Mouse (Mus musculus) brain, embryonic 14.5 days (tissue): Measurements from ENCODE around the gene Kif18a. TPM values are rescaled to one million over a fixed set of nuclear protein-coding genes. Genes with fewer than 3 reads are reported as not detected.
A peak's percentile ranks its signal among the peaks of the same experiment; 100 is the strongest.

Experiments used
- DNase-seq: peaks from one replicate; pipeline ENCODE4 v3.0.0-alpha.2; 2011; ENCODE audit warnings: low read depth
- CTCF ChIP-seq: fragments of 200-500 bp; IDR thresholded peaks from 2 replicates; pipeline ENCODE4 v1.5.1; 2012; ENCODE audit warnings: inconsistent platforms, mild to moderate bottlenecking, moderate library complexity, borderline replicate concordance; ENCODE audit not compliant: insufficient read depth, insufficient read length; ENCODE audit errors: extremely low read depth
- POLR2A ChIP-seq: fragments of 200-500 bp; IDR thresholded peaks from 2 replicates; pipeline ENCODE4 v1.6.1; 2012; ENCODE audit warnings: mild to moderate bottlenecking, inconsistent platforms, borderline replicate concordance; ENCODE audit not compliant: poor library complexity, insufficient read depth, insufficient read length, severe bottlenecking; ENCODE audit errors: extremely low read depth
- polyA plus RNA-seq: library from polyadenylated mRNA; depleted of rRNA; stranded (reverse); fragments of >200 nt; gene quantifications from 2 replicates; pipeline ENCODE4 v1.2.3, GENCODE M21; 2012; rRNA removed

The Kif18a gene
- 4.2 and 7.3 TPM in 2 replicates for polyA plus RNA-seq

DNA sequence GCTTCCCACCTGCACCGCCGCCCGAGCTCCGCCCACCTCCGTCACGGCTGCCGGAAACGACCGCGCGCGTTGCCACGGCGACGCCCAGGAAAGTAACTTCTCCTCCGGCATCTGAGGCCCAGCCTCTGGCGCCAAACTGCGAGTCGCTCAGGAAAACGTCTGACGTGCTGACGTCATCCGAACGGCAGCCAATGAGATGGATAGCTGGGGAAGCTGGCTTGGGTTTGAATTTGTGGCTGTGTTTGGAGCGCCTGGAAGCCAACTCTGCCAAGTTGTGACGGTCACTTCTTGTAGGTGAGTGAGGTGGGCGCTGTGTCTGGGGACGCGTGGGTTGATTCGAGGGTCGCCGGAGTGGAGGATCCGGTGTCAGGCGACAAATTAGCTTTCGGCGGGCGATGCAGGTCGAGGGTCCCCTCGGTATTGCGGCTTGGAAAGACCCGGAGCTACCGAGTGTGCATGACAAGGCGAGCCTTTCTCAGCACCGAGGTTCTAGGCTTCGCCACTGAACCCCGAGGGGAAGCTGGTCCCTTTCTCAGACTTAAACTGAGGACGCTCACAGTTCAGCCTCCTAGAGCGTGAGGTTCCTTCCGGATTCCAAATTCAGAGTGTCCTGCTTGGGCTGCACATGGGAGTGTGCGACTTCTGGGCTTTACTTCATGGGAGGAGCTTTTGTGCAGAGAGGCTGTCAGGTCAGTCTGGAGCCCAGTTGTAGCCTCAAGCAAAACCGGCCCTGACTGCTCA lies at the start of gene Kif18a, which contains the start of gene Mettl15:
Gene Kif18a (plus strand): TSS at position 139 of the 741 bp plus-strand sequence.
Gene Mettl15 (minus strand): TSS at position 149 of the 741 bp plus-strand sequence.
- TF ChIP-seq POLR2A (peak; percentile 47; the same call in 1 of the 2 replicates), CTCF (no peak)
- DNase-seq, result peak; percentile 99

DNA sequence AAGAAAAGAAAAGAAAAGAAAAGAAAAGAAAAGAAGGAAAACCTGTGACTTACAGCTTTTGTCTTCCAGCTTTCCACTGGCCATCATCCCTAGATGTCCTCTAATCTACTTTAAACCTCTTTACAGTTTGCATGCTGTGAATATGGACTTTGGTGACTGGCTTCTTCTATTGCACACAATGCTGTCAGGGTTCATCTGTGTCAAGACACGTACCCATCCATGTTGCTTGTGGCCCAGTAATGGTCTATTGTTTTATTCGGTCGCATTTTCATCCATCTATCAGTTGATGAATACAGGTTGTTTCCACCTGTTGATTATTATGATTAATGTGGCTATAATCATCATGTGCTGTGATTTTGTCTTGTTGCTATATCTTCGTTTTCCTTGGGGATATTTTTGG lies 46.7 kb upstream of the Kif18a start:
- DNase-seq, result no peak
- TF ChIP-seq CTCF (no peak), POLR2A (no peak)

DNA sequence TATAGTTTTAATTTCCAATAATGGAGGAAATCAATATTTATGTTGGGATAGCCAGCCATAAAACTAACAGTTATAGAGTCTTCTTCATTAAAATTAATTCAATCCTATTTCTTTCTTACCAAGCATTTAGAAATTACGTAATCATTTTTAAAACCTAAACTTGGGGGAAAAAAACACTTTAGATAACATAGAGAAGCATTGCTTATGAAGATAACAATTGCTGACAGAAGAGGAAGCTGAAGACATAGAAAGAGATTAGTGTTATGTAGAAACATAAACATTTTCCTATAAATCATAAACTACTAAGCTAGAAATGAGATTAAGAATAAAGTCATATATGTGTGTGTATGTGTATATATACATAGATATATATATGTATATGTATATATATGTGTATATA lies 44.8 kb upstream of the Kif18a start:
- TF ChIP-seq POLR2A (no peak), CTCF (no peak)

DNA sequence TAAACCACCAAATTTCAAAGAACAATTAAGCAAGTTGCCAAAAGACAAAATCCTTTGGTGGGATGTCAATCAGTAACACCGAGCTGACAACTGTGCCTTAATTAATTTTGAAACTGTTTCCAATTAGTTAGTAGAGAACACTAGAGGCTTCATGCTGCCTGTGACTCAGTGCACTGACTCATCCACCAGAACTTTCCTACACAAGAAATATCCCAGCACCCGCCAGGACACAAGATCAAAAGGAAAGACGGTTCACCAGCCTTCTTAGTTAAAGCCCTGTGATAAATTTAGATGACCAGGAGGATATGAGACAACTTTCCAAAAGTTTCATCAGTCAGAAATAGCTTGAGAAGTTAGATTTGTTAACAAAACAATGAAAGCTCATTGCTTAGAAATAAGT lies 38.6 kb upstream of the Kif18a start:
- peak; percentile 8 for DNase-seq
- TF ChIP-seq POLR2A (no peak), CTCF (no peak)

More for the DNA sequence above, 44.8 kb upstream of the Kif18a start:
- DNase-seq, result no peak

DNA sequence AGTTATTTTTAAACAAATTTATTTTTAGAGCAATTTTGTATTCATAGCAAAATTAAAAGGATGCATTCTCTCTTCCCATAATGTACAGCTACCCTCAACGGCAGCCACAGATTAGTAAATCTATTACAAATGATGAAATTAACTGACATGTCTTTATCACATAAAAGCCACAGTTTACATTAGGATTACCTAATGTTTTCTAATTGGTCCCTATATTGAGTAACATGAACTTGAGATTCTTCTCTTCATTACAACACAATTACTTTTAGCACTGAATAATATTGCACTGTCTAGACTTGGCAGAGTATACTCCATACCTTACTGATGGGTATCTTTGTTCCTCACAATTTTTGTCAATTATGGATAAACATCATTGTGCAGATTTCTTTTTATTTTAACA lies 17.8 kb upstream of the Kif18a start:
- no peak for TF ChIP-seq CTCF
- no peak for TF ChIP-seq POLR2A
- no peak for DNase-seq

DNA sequence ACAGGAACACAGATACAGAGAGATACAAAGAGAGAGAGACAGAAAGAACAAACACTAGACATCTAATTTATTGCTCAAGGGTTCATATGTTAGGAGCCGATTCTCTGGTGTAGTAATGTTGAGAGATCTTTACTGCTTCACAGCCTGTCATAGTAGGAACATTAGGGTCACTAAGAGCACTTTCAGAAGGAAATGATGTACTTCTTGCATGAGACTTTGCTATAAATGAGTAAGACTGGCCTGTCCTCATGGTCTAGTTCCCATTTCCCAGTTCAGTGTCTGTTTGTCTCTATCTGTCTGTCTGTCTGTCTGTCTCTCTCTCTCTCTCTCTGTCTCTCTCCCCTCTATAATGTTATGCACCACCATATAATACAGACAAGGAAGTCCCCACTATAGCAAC lies 7.4 kb upstream of the Kif18a start:
- no peak for DNase-seq
- TF ChIP-seq POLR2A, result no peak
- no peak for TF ChIP-seq CTCF

DNA sequence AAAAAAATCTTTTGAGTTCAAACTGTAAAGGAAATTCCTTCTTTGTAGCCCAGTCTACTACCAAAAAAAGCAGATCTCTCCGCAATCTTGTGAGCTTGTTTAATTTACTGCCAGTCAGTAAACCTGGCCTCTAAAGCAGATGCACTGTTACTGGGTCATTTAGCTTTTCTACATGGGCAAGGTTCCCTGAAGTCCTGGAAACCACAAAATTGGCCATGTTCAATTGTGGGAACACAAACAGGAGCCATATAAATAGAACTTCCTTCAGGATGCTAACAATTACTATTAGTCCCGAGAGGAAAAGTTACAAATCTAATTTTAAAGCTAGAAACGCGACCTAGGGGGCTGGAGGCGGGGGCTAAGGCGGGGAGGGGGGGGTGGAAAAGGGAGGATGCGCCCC lies 2.9 kb upstream of the Kif18a start:
- DNase-seq, result peak; percentile 18
- TF ChIP-seq POLR2A, result no peak
- no peak for TF ChIP-seq CTCF

DNA sequence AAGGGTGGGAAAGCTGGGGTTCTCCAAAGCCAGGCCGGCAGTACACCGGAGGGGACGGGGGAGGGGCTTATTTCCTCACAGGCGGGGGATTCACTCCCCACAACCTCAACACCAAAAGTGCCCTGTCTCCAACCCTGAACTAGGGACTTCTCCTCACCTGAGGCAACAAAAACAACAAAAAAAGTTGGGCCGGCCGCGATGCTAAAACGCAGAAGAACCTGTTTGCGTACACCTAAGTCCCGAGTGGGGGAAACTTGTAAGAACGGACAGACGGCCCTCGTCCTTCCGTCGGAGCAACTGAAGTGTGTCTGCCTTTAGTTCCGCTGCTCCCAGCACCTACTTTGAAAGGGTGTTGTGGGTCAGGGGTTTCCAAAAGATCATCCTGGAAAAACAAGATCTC lies 2.5 kb upstream of the Kif18a start:
- DNase-seq, result peak; percentile 60
- TF ChIP-seq CTCF (no peak), POLR2A (no peak)

DNA sequence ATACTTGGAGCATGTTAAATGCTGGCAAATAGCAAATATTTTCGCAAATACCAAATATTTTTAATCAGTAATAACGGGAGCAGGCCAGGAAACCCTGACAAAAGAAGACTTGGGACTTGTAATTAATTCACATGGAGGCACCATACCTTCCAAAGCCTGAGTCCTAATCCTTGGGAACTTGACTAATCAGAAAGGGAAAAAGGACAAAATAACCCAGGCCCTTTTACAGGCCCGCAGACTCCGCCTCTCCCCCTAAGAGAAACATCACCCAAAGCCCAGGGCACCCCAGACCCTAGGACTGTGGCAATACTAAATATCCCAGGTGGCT lies 302 bp upstream of the Kif18a start:
- no peak for DNase-seq
- TF ChIP-seq POLR2A, result no peak
- no peak for TF ChIP-seq CTCF

DNA sequence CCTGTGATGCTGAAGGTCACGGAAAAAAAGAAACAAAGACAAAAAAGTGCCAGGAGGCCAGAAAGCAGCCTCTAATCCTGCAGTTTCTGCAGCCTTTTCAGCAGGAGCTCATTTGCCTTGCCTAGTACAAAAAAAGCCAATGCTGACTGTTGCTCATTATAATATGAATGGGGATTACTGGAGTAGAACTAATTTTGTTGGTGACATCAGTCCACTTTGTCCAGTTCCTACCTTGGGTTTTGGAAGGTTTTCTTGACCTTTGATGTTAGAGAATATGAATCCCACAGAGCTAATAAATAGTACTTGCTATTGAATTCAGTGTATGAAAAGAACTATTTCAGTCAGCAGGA lies 778 bp downstream of the Kif18a start:
- TF ChIP-seq CTCF (no peak), POLR2A (no peak)
- DNase-seq, result peak; percentile 69

DNA sequence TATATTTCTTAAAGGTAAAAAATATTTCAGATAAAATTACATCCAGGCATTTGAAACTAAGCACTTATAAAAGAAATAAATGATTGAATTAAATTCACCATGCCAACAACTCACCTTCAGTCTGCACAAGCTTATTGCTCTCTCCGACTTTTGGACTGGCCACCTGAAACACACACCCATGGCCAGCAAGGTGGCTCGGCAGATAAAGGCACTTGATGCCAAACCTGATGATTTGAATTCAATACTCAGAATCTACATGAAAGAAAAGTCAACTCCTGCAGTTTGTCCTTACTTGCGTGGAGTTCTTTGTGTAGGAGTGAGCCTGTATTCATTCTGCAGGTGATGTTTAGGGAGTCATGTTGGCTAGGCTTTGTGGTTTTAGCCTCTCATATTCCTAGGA lies 3.6 kb downstream of the Kif18a start:
- DNase-seq, result no peak
- TF ChIP-seq POLR2A (no peak), CTCF (no peak)

DNA sequence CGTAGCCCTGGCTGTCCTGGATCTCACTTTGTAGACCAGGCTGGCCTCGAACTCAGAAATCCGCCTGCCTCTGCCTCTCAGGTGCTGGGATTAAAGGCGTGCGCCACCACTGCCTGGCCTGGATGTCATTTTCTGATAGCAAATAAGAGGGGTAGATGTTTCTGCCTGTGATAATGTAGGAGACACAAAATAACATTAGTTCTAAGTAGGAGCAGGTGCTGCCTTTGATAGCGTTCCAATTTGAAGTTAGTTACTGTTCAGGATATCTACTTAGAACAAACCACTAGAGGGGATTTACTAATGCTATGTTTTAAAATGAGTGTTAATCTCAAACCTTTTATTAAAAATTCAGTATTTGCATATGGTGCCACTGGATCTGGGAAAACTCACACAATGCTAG lies 8.8 kb downstream of the Kif18a start:
- DNase-seq, result no peak
- TF ChIP-seq POLR2A, result no peak
- TF ChIP-seq CTCF, result no peak
